Mouse (Mus musculus): ENCODE data around the gene Nufip2. TPM values are rescaled to one million over a fixed set of nuclear protein-coding genes. Genes with fewer than 3 reads are reported as not detected.
"Not testable (repeated sequence)": the region's sequence is repeated elsewhere in the genome, so short reads cannot be mapped to it uniquely, and the experiment has no call there.

Gene Nufip2
- total and polyA plus RNA-seq, 2 experiments from 2014 or later = 3.8 to 33.6 TPM

- Histone ChIP-seq H3K27me3 (ENCODE audit: insufficient read depth, low read length) (no peaks in the 10 kb centered on the region), H3K9me3 (ENCODE audit: low read length) (no peaks in the 10 kb centered on the region), H3K9ac (replicated peaks; ENCODE audit: low read length) (no peak within 1 kb of the TSS), H3K27ac (no peak within 1 kb of the TSS), H3K4me3 (ENCODE audit: low read length) (no peak within 1 kb of the TSS), H3K36me3 (ENCODE audit: insufficient read depth, low read length) (no peaks in the 10 kb centered on the region), H3K4me1 (ENCODE audit: insufficient read depth, low read length) (no peaks in the 10 kb centered on the region), H3K4me2 (ENCODE audit: low read depth, low read length) (no peak within 1 kb of the TSS)
- TF ChIP-seq CTCF (IDR thresholded peaks at IDR 0.05; ENCODE audit: low read depth) = no peak
- ATAC-seq (no peak), DNase-seq (ENCODE audit: low spot score) (no peak)
- 41% methylated on average over 7 of the region's 7 CpGs for WGBS
Measured at GRCm38 (mm10) chr11:77725183-77725582, 39.2 kb downstream of the Nufip2 start, which contains the start of gene Cryba1. Gene Cryba1, minus strand, starts transcription at chr11:77725283.

- no peak for TF ChIP-seq CTCF (IDR thresholded peaks at IDR 0.05; ENCODE audit: low read depth)
- WGBS = 41% methylated on average over 2 of the region's 2 CpGs
Measured at GRCm38 (mm10) chr11:77728587-77728986, 42.6 kb downstream of the Nufip2 start.

GRCm38 (mm10) chr11:77737289-77737688, 51.3 kb downstream of the Nufip2 start:
- peak; percentile 91 for DNase-seq (ENCODE audit: low spot score)
- H3K4me3 ChIP-seq (ENCODE audit: low read length) = no peak overlapping the region
- 1% methylated on average over 6 of the region's 6 CpGs for WGBS
- no peaks in the 10 kb centered on the region for H3K36me3 ChIP-seq (ENCODE audit: insufficient read depth, low read length)
- no peak overlapping the region for H3K4me2 ChIP-seq (ENCODE audit: low read depth, low read length)
- H3K27me3 ChIP-seq (ENCODE audit: insufficient read depth, low read length) = no peaks in the 10 kb centered on the region
- no peak overlapping the region for H3K9ac ChIP-seq (replicated peaks; ENCODE audit: low read length)
- peak; percentile 94 for TF ChIP-seq CTCF (IDR thresholded peaks at IDR 0.05; ENCODE audit: low read depth)
- no peak for ATAC-seq
- H3K9me3 ChIP-seq (ENCODE audit: low read length) = no peaks in the 10 kb centered on the region
- H3K4me1 ChIP-seq (ENCODE audit: insufficient read depth, low read length) = no peaks in the 10 kb centered on the region
- no peak overlapping the region for H3K27ac ChIP-seq

More at GRCm38 (mm10) chr11:77728587-77728986, 42.6 kb downstream of the Nufip2 start:
- Histone ChIP-seq H3K9me3 (ENCODE audit: low read length) (no peaks in the 10 kb centered on the region), H3K4me3 (ENCODE audit: low read length) (no peak overlapping the region), H3K36me3 (ENCODE audit: insufficient read depth, low read length) (no peaks in the 10 kb centered on the region), H3K4me2 (ENCODE audit: low read depth, low read length) (no peak overlapping the region), H3K9ac (replicated peaks; ENCODE audit: low read length) (no peak overlapping the region), H3K27ac (no peak overlapping the region), H3K4me1 (ENCODE audit: insufficient read depth, low read length) (no peaks in the 10 kb centered on the region), H3K27me3 (ENCODE audit: insufficient read depth, low read length) (no peaks in the 10 kb centered on the region)
- no peak for ATAC-seq
- peak; percentile 24 for DNase-seq (ENCODE audit: low spot score)

GRCm38 (mm10) chr11:77738555-77738954, 52.6 kb downstream of the Nufip2 start:
- Histone ChIP-seq H3K27me3 (ENCODE audit: insufficient read depth, low read length) (no peaks in the 10 kb centered on the region), H3K27ac (no peak overlapping the region), H3K4me2 (ENCODE audit: low read depth, low read length) (no peak overlapping the region), H3K4me3 (ENCODE audit: low read length) (no peak overlapping the region), H3K9ac (replicated peaks; ENCODE audit: low read length) (no peak overlapping the region), H3K36me3 (ENCODE audit: insufficient read depth, low read length) (no peaks in the 10 kb centered on the region), H3K9me3 (ENCODE audit: low read length) (no peaks in the 10 kb centered on the region), H3K4me1 (ENCODE audit: insufficient read depth, low read length) (no peaks in the 10 kb centered on the region)
- ATAC-seq (no peak), DNase-seq (ENCODE audit: low spot score) (no peak)
- 58% methylated on average over 7 of the region's 7 CpGs for WGBS
- no peak for TF ChIP-seq CTCF (IDR thresholded peaks at IDR 0.05; ENCODE audit: low read depth)

GRCm38 (mm10) chr11:77743966-77744365, 58.0 kb downstream of the Nufip2 start:
- peak; percentile 35; the same call in 1 of the 2 replicates for TF ChIP-seq CTCF (IDR thresholded peaks at IDR 0.05; ENCODE audit: low read depth)
- Histone ChIP-seq H3K27ac (no peak overlapping the region), H3K36me3 (ENCODE audit: insufficient read depth, low read length) (no peaks in the 10 kb centered on the region), H3K4me2 (ENCODE audit: low read depth, low read length) (no peak overlapping the region), H3K9me3 (ENCODE audit: low read length) (no peaks in the 10 kb centered on the region), H3K4me3 (ENCODE audit: low read length) (no peak overlapping the region), H3K9ac (replicated peaks; ENCODE audit: low read length) (no peak overlapping the region), H3K4me1 (ENCODE audit: insufficient read depth, low read length) (no peaks in the 10 kb centered on the region), H3K27me3 (ENCODE audit: insufficient read depth, low read length) (no peaks in the 10 kb centered on the region)
- no peak for DNase-seq (ENCODE audit: low spot score)
- no peak for ATAC-seq
- WGBS = 35% methylated on average over 6 of the region's 6 CpGs

GRCm38 (mm10) chr11:77746652-77747051, 60.7 kb downstream of the Nufip2 start:
- TF ChIP-seq CTCF (IDR thresholded peaks at IDR 0.05; ENCODE audit: low read depth) = no peak
- no peak for DNase-seq (ENCODE audit: low spot score)
- no peak overlapping the region for H3K27ac ChIP-seq
- H3K36me3 ChIP-seq (ENCODE audit: insufficient read depth, low read length) = no peaks in the 10 kb centered on the region
- no peaks in the 10 kb centered on the region for H3K9me3 ChIP-seq (ENCODE audit: low read length)
- WGBS = 94% methylated on average over 4 of the region's 4 CpGs
- H3K27me3 ChIP-seq (ENCODE audit: insufficient read depth, low read length) = no peaks in the 10 kb centered on the region
- H3K4me2 ChIP-seq (ENCODE audit: low read depth, low read length) = no peak overlapping the region
- H3K9ac ChIP-seq (replicated peaks; ENCODE audit: low read length) = no peak overlapping the region
- H3K4me1 ChIP-seq (ENCODE audit: insufficient read depth, low read length) = no peaks in the 10 kb centered on the region
- H3K4me3 ChIP-seq (ENCODE audit: low read length) = no peak overlapping the region
- no peak for ATAC-seq

GRCm38 (mm10) chr11:77747103-77747502, 61.1 kb downstream of the Nufip2 start:
- not testable (repeated sequence) for H3K4me3 ChIP-seq (ENCODE audit: low read length); H3K36me3 ChIP-seq (ENCODE audit: insufficient read depth, low read length); H3K4me1 ChIP-seq (ENCODE audit: insufficient read depth, low read length); H3K9me3 ChIP-seq (ENCODE audit: low read length); H3K27me3 ChIP-seq (ENCODE audit: insufficient read depth, low read length); H3K9ac ChIP-seq (replicated peaks; ENCODE audit: low read length); H3K27ac ChIP-seq; ATAC-seq; H3K4me2 ChIP-seq (ENCODE audit: low read depth, low read length); DNase-seq (ENCODE audit: low spot score)
- WGBS = 97% methylated on average over 13 of the region's 15 CpGs

All from hindbrain, postnatal 0 days (tissue).